Mouse (Mus musculus): ENCODE measurements around the gene Psmd12. TPM values are rescaled to one million over a fixed set of nuclear protein-coding genes. Genes with fewer than 3 reads are reported as not detected.
"Not testable (repeated sequence)": the region's sequence is repeated elsewhere in the genome, so short reads cannot be mapped to it uniquely, and the experiment has no call there.

Gene Psmd12
- polyA plus RNA-seq, 1 experiment from 2014 or later, result 89.4 TPM

GRCm38 (mm10) chr11:107471071-107471720 is 8.1 kb upstream of the Psmd12 start:
- ATAC-seq, result no peak
- WGBS, result 9% methylated on average over 11 of the region's 11 CpGs
- no peaks in the 10 kb centered on the region for H3K9me3 ChIP-seq (ENCODE audit: control insufficient read depth)

GRCm38 (mm10) chr11:107472304-107472703 is 7.0 kb upstream of the Psmd12 start:
- Histone ChIP-seq H3K27me3 (replicated peaks; ENCODE audit: control insufficient read depth, insufficient read depth, low read length) (no peaks in the 10 kb centered on the region), H3K4me2 (replicated peaks; ENCODE audit: low read depth) (no peak overlapping the region), H3K9ac (ENCODE audit: low read depth, low read length) (no peak overlapping the region), H3K36me3 (ENCODE audit: control insufficient read depth, insufficient read depth) (no peaks in the 10 kb centered on the region), H3K9me3 (ENCODE audit: control insufficient read depth) (no peaks in the 10 kb centered on the region), H3K4me3 (ENCODE audit: low read depth, low read length) (no peak overlapping the region), H3K27ac (ENCODE audit: low read depth, low read length) (no peak overlapping the region), H3K4me1 (replicated peaks; ENCODE audit: control insufficient read depth, insufficient read depth, low read length) (no peaks in the 10 kb centered on the region)
- no peak for ATAC-seq
- WGBS, result 91% methylated on average over 3 of the region's 3 CpGs
- no peak for TF ChIP-seq CTCF (IDR thresholded peaks at IDR 0.05; ENCODE audit: low read depth)

More at GRCm38 (mm10) chr11:107471071-107471720, 8.1 kb upstream of the Psmd12 start:
- Histone ChIP-seq H3K4me2 (replicated peaks; ENCODE audit: low read depth) (peak overlapping the region; percentile 100), H3K27ac (ENCODE audit: low read depth, low read length) (no peak overlapping the region), H3K36me3 (ENCODE audit: control insufficient read depth, insufficient read depth) (no peaks in the 10 kb centered on the region), H3K4me3 (ENCODE audit: low read depth, low read length) (peak overlapping the region; percentile 72), H3K4me1 (replicated peaks; ENCODE audit: control insufficient read depth, insufficient read depth, low read length) (no peaks in the 10 kb centered on the region), H3K9ac (ENCODE audit: low read depth, low read length) (no peak overlapping the region), H3K27me3 (replicated peaks; ENCODE audit: control insufficient read depth, insufficient read depth, low read length) (no peaks in the 10 kb centered on the region)
- TF ChIP-seq CTCF (IDR thresholded peaks at IDR 0.05; ENCODE audit: low read depth), result no peak

- Histone ChIP-seq H3K4me1 (replicated peaks; ENCODE audit: control insufficient read depth, insufficient read depth, low read length) (no peaks in the 10 kb centered on the region), H3K9me3 (ENCODE audit: control insufficient read depth) (no peaks in the 10 kb centered on the region), H3K27me3 (replicated peaks; ENCODE audit: control insufficient read depth, insufficient read depth, low read length) (no peaks in the 10 kb centered on the region), H3K4me2 (replicated peaks; ENCODE audit: low read depth) (no peak overlapping the region), H3K9ac (ENCODE audit: low read depth, low read length) (no peak overlapping the region), H3K36me3 (ENCODE audit: control insufficient read depth, insufficient read depth) (no peaks in the 10 kb centered on the region), H3K27ac (ENCODE audit: low read depth, low read length) (no peak overlapping the region), H3K4me3 (ENCODE audit: low read depth, low read length) (no peak overlapping the region)
- peak; percentile 23; the same call in 1 of the 2 replicates for ATAC-seq
- TF ChIP-seq CTCF (IDR thresholded peaks at IDR 0.05; ENCODE audit: low read depth), result peak; percentile 90
- WGBS, result 23% methylated on average over 8 of the region's 8 CpGs
Observed at GRCm38 (mm10) chr11:107473137-107473820, 6.0 kb upstream of the Psmd12 start.

GRCm38 (mm10) chr11:107479862-107480203 is 549 bp downstream of the Psmd12 start:
- Histone ChIP-seq H3K9me3 (ENCODE audit: control insufficient read depth) (no peaks in the 10 kb centered on the region), H3K4me2 (replicated peaks; ENCODE audit: low read depth) (peak overlapping the region; percentile 81), H3K4me3 (ENCODE audit: low read depth, low read length) (peak overlapping the region; percentile 90), H3K4me1 (replicated peaks; ENCODE audit: control insufficient read depth, insufficient read depth, low read length) (peaks cover 8% of the 10 kb centered on the region), H3K36me3 (ENCODE audit: control insufficient read depth, insufficient read depth) (0 out of 2 replicates have a peak, but pooled peaks cover 2% of the 10 kb centered on the region), H3K9ac (ENCODE audit: low read depth, low read length) (peak overlapping the region; percentile 86), H3K27me3 (replicated peaks; ENCODE audit: control insufficient read depth, insufficient read depth, low read length) (no peaks in the 10 kb centered on the region), H3K27ac (ENCODE audit: low read depth, low read length) (peak overlapping the region; percentile 85)
- no peak for TF ChIP-seq CTCF (IDR thresholded peaks at IDR 0.05; ENCODE audit: low read depth)
- 0% methylated on average over 10 of the region's 10 CpGs for WGBS
- ATAC-seq, result peak; percentile 5; the same call in 1 of the 2 replicates

- Histone ChIP-seq H3K4me1 (replicated peaks; ENCODE audit: control insufficient read depth, insufficient read depth, low read length) (peaks cover 8% of the 10 kb centered on the region), H3K9ac (ENCODE audit: low read depth, low read length) (no peak overlapping the region), H3K4me3 (ENCODE audit: low read depth, low read length) (no peak overlapping the region), H3K36me3 (ENCODE audit: control insufficient read depth, insufficient read depth) (peaks cover 34% of the 10 kb centered on the region), H3K27ac (ENCODE audit: low read depth, low read length) (no peak overlapping the region), H3K27me3 (replicated peaks; ENCODE audit: control insufficient read depth, insufficient read depth, low read length) (no peaks in the 10 kb centered on the region), H3K4me2 (replicated peaks; ENCODE audit: low read depth) (no peak overlapping the region), H3K9me3 (ENCODE audit: control insufficient read depth) (no peaks in the 10 kb centered on the region)
- TF ChIP-seq CTCF (IDR thresholded peaks at IDR 0.05; ENCODE audit: low read depth), result no peak
- 88% methylated on average over 3 of the region's 3 CpGs for WGBS
- ATAC-seq, result no peak
Observed at GRCm38 (mm10) chr11:107484341-107484740, 5.1 kb downstream of the Psmd12 start.

- H3K4me3 ChIP-seq (ENCODE audit: low read depth, low read length), result no peak overlapping the region
- 85% methylated on average over 8 of the region's 8 CpGs for WGBS
- H3K27me3 ChIP-seq (replicated peaks; ENCODE audit: control insufficient read depth, insufficient read depth, low read length), result no peaks in the 10 kb centered on the region
- H3K36me3 ChIP-seq (ENCODE audit: control insufficient read depth, insufficient read depth), result peaks cover 22% of the 10 kb centered on the region
- H3K4me1 ChIP-seq (replicated peaks; ENCODE audit: control insufficient read depth, insufficient read depth, low read length), result no peaks in the 10 kb centered on the region
- no peak for ATAC-seq
- no peak overlapping the region for H3K27ac ChIP-seq (ENCODE audit: low read depth, low read length)
- H3K9ac ChIP-seq (ENCODE audit: low read depth, low read length), result no peak overlapping the region
- H3K9me3 ChIP-seq (ENCODE audit: control insufficient read depth), result no peaks in the 10 kb centered on the region
- peak; percentile 40 for TF ChIP-seq CTCF (IDR thresholded peaks at IDR 0.05; ENCODE audit: low read depth)
- H3K4me2 ChIP-seq (replicated peaks; ENCODE audit: low read depth), result no peak overlapping the region
Observed at GRCm38 (mm10) chr11:107502801-107503200, 23.5 kb downstream of the Psmd12 start.

- WGBS, result 95% methylated on average over 3 of the region's 4 CpGs
- H3K27me3 ChIP-seq (replicated peaks; ENCODE audit: control insufficient read depth, insufficient read depth, low read length); H3K4me1 ChIP-seq (replicated peaks; ENCODE audit: control insufficient read depth, insufficient read depth, low read length); H3K4me3 ChIP-seq (ENCODE audit: low read depth, low read length); H3K4me2 ChIP-seq (replicated peaks; ENCODE audit: low read depth); H3K9ac ChIP-seq (ENCODE audit: low read depth, low read length); H3K9me3 ChIP-seq (ENCODE audit: control insufficient read depth); ATAC-seq; H3K27ac ChIP-seq (ENCODE audit: low read depth, low read length): not testable (repeated sequence)
- H3K36me3 ChIP-seq (ENCODE audit: control insufficient read depth, insufficient read depth), result peaks cover 10% of the 10 kb centered on the region
Observed at GRCm38 (mm10) chr11:107504364-107504763, 25.1 kb downstream of the Psmd12 start.

Measured in intestine, postnatal 0 days (tissue).